Mouse (Mus musculus) heart, adult 18-20 months (tissue): ENCODE measurements around the gene Thy1. TPM values are rescaled to one million over a fixed set of nuclear protein-coding genes. Genes with fewer than 3 reads are reported as not detected.

Source experiments
- DNase-seq, 2 experiments: peaks; one replicate each; pipeline ENCODE4 v3.0.0; 2021 to 2022; ENCODE audit warnings: mixed read lengths in 1 of 2
- total RNA-seq, 2 experiments: library from RNA; stranded (reverse); gene quantifications; 2 replicates each; pipeline ENCODE4 v1.2.3; 2021

The Thy1 gene
- total RNA-seq, 2 experiments from 2014 or later, result 10.5 to 16.5 TPM

DNA sequence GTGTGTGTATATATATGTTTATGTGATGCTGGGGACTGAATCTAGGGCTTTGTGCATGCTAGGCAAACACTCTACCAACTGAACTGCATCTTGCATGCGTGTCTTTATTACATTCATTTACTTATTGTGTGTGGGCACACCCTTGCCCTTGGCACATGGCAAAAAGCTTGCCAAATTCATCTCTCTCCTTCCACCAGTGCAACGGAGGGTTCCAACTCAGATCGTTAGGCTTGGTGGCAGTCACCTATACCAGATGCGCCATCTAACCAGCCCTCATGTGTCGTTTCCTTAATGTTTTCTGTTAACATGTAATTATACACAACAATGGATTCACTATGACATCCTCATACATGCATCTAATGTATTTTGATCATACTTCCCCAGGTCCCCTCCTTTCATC, 39.1 kb downstream of the Thy1 start:
- DNase-seq, result peak in 1 of 2 experiments; percentile 7

DNA sequence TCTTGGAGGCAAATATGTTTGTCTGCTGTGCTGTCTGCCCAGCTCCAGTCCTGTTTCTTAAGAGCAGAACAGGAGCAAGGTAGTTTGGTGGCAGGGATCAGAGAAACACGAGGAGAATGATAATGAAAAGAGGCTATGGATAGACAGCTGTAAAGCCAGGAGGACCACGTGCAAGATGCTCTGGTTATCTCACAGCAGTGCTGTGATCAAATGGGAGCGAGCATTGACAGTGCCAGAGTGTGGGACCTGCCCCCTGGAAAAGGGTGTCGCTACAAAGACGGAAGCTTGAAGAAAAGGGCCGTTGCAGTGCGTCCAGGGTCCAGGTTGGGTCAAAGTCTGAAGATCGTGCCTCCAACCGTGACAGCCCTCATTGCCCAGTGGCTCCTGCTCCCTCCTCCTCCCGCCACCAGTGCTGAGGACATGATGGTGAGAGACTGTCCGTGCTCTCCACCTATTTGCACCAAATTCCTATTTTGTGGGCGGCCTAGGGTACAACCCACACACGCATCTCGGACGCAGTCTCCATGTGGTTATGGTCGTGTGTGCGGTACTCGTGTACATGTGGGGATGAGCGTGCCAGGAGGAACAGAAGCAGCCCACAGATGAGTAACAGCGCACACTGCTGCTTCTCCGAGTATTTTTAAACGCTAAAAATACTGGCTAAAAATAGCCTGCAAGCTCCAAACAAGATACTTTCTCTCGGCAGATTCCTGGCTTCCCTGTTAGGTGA, 40.4 kb downstream of the Thy1 start:
- DNase-seq, result peak in 1 of 2 experiments; percentile 63

DNA sequence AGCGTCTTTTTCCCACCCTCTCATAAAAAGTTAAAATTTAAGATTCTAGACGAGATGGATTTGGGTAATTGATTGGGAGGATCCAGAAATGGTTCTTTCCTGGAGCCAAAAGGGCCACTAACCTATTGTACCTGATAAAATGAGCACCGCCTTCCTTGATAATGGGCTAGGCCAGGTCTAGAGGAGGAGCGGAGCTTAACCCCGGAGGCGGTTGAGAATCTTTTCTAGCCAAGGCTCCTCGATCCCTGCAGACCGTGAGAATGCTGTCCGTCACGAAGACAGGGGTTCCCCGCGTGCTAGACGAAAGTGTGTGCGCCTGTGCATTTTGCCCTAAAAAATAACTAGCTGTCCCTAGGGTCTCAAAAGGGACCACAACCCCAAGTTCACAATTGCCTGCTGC, 41.1 kb downstream of the Thy1 start:
- no peak for DNase-seq

- DNase-seq, result peak; percentile 96 to 98
These were observed 41.6 kb downstream of the Thy1 start for GRCm38 (mm10) chr9:44084659-44085229.

GRCm38 (mm10) chr9:44085276-44085675, 42.1 kb downstream of the Thy1 start:
- peak in 1 of 2 experiments; percentile 42 for DNase-seq

DNA sequence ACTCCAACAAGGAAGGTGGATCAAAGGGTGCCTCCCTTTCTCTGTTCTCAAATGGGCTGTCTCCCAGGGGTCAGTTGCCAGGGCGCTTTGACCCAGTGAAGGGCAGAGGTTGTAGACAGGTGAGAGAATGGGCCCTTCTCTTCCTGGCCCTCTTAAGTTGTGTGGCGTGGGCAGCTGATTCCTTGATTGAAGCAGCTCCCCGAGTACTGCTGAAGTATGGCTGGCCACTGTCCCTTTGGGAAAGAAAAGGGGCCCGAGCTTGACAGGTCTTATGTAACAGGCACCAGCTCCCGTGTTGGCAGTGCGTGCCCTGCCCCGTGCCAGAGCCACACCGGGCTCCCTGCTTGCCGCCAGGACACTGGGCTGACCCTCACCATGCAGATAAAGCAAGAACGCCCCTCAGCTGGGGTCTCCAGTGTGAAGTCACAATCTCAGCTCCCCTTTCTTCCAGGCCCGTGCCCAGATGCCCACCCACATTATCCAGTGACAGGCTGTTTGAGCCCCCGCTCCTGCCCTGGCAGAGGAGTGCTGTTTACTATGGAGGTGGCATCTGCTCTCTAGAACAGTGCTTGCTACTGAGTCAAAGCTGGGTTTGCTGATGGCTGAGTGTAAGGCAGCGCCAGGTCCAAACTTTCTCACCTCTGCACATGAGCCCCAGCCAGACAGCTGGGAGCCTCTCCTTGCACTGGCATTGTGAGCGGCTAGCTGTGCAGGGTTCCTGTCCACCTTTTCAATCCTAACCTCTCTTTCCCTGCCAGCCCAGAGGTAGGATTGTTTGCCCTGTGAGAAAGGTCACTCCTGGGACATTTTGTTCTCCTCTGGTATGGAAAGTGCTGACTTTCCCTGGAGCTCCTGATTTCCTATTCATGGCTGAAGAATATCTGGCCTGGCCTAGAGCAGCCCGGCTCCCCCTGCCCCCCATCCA, 42.8 kb downstream of the Thy1 start:
- peak; percentile 82 to 83 for DNase-seq

DNA sequence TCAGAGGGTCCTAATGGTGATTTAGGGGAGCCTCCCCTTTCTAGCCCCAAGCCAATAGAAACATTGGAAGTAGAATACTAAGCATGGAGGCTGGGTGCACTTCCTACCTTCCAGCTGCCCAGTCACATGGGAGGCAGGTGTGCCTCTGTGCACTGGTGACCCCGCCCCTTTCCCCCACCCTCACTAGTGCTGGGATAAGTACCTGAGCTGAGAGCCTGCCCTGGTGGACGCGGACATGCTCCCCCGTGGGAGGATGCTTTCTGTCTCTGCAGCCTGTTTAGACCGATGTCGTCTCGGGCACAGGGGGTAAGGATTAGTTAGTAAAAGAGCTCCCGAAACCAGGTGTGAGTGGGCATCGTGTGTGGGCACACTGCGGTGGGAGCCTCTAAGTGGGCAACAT, 43.8 kb downstream of the Thy1 start:
- peak in 1 of 2 experiments; percentile 51 for DNase-seq

DNA sequence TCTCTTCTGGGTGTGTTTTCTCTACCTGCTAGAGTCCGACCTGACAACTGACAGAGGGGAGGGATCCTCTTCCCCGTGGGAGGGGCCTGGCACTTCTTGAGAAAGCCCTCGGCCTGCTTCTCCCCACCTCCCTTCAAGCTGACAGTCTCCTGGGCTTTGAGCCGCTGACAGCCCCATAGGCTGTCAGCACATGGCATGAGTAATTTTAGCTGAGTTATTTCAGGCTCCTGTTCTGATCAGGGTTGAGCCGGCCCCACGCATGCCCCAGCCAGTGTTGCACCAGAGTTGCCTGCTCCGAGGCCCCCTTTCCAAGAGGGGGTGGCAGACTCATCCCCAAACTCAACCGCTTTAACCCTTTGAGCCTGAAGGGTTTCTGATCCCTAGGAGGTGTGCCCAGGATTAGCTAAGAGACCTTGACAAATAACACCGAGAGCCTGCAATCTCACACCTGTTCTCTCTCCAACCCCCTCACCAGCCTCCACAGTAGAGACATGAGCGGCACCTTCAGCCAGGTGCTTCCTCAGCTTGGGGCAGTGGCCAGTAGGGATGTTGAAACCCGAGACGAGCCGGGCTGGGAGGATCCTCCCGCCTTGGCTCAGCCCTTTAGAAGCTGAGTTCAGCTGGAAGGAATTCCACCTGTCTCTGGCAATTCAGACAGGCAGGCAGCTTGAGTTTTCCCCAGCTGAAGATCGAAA, 44.7 kb downstream of the Thy1 start:
- peak; percentile 74 to 79 for DNase-seq

GRCm38 (mm10) chr9:44088877-44089608, 45.9 kb downstream of the Thy1 start:
- DNase-seq, result peak in 1 of 2 experiments; percentile 36

GRCm38 (mm10) chr9:44093612-44094503, 50.7 kb downstream of the Thy1 start:
- peak; percentile 77 to 85 for DNase-seq

GRCm38 (mm10) chr9:44094737-44095136, 51.6 kb downstream of the Thy1 start:
- DNase-seq, result peak in 1 of 2 experiments; percentile 10

GRCm38 (mm10) chr9:44095781-44096180, 52.6 kb downstream of the Thy1 start:
- no peak for DNase-seq

GRCm38 (mm10) chr9:44096536-44096935, 53.4 kb downstream of the Thy1 start:
- peak in 1 of 2 experiments; percentile 45 for DNase-seq

Other genes starting within 250 kb of the Thy1 start
- 10 to 100 TPM; 89.8 to 95.9 TPM for gene Usp2, start 23.6 kb downstream of the Thy1 start, total RNA-seq
- not detected for gene Mfrp, start 58.3 kb downstream of the Thy1 start, total RNA-seq
- gene C1qtnf5, start 63.9 kb downstream of the Thy1 start, total RNA-seq, result 1 to 10 TPM; 5.6 to 5.9 TPM
- under 1 TPM in 1 of 2 experiments, not detected in 1; 0.37 TPM for gene Gm49380, start 70.1 kb downstream of the Thy1 start, total RNA-seq
- gene Rnf26, start 70.1 kb downstream of the Thy1 start, total RNA-seq, result 1 to 10 TPM; 5.9 to 6.0 TPM
- gene Mcam, start 91.1 kb downstream of the Thy1 start, total RNA-seq, result 10 to 100 TPM; 31.0 to 38.6 TPM
- gene Cbl, start 190.7 kb downstream of the Thy1 start, total RNA-seq, result 10 to 100 TPM; 18.0 to 18.5 TPM
- 1 to 10 TPM in 1 of 2 experiments, not detected in 1; 1.7 TPM for gene Ccdc153, start 197.3 kb downstream of the Thy1 start, total RNA-seq
- gene Pdzd3, start 208.1 kb downstream of the Thy1 start, total RNA-seq, result 1 to 10 TPM; 4.6 to 5.4 TPM
- 10 to 100 TPM; 21.7 to 25.6 TPM for gene Nlrx1, start 225.2 kb downstream of the Thy1 start, total RNA-seq
- gene Abcg4, start 245.2 kb downstream of the Thy1 start, total RNA-seq, result under 1 TPM; 0.30 to 0.85 TPM